Mouse (Mus musculus) cerebellum, postnatal 25 days (tissue): ENCODE measurements around the gene Cyp4x1.

Source experiments
- DNase-seq, 2 experiments: peaks; one replicate each; pipeline ENCODE4 v3.0.0; 2021; ENCODE audit warnings: mixed read lengths in 2 of 2

Cyp4x1 gene

GRCm38 (mm10) chr4:115088611-115089338, 45.3 kb downstream of the Cyp4x1 start, which contains the start of gene Pdzk1ip1:
Gene Pdzk1ip1 (plus strand): TSS chr4:115088708.
- DNase-seq, result no peak

DNA sequence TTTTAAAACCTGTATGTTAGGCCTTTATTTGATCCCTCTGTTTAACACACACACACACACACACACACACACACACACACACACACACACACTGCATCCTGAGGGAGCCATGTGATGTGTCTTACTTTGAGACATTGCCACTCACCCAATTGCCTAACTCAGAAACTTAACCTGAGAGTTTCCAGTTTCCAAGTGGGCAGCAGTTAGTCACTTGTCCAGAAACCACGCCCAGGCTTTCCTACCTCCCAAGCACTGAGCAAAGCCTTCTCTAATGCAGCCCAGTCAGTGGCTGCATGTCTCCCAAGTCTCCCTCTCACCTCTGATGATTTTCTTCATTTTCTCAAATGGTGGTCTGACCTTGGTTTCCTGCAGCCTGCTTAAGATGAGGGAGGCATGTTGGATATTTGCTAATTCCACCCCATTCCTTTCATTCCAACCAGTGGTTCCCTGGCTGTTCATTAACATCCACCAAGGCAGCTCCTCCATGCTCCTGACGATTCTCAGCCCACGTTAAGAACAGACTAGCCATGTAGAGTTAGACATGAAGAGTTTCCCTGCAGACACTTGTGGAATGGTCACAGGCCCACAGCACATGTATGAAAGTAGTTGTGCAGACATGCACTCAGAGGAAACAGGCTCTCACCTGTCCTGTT, 47.2 kb downstream of the Cyp4x1 start:
- DNase-seq, result no peak

DNA sequence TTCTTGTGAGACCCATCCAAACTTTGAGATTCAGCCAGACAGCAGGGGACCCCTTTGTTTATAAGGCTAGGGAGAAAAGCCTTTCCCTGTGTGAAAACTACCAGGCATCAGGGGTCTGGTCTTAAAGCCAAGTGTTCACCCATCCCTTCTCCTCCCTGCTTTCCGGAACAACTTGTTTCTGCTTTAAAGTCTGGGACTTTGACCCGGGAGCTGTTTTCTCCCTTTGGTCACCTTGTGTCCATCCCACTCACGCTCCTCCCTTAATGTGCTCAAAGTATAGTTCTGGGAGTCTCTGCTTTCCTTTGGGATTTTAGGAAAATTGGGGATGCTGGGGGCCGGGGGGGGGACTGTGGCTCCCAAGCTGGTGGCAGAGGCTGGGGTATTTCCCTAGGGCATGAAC, 47.8 kb downstream of the Cyp4x1 start:
- no peak for DNase-seq

DNA sequence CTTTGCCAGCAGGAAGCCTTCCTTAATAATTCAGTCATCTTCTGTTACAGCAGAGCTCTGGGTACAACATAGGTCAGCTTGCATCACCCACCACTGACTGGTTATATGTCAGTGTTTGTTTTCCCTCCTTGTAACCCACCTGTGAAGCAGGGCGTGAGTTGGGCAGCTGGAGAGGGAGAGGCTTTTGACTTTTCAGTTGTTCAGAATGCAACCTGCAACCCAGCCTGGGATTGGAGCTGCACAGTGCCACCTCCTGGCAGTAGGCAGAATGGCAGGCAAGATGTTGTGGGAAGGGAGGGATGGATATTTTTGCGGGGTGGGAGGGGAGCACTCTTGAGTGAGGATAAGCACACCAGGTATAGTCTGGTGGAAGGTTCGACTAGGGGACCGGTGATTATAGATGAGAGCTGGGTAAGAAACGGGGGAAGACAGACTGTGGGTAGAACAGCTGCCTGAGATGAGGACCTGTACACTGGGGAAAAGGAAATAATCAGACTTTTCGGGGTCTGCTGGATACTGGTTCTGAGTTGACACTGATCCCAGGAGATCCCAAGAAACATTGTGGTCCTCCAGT, 48.5 kb downstream of the Cyp4x1 start:
- peak; percentile 51 to 71 for DNase-seq

DNA sequence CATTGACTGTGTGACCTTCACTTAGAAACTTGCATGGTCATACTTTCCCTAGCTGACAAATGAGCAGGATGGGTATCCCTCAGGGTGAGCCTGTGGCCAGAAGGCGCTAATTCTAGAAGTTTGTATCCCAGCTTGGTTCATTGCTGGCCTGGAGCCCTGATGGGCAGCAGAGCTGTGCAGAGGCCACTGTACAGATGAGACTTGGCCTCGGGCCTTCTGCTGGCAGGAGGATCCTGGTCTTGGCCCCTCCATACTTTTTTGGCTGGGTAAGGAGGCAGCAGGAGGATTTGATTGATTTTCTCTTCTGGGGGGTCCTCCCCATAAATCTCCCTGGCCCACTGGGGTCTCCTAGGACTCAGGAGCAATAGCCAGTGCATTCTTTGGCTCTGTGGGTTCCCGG, 51.0 kb downstream of the Cyp4x1 start:
- DNase-seq, result no peak

GRCm38 (mm10) chr4:115079821-115080349, 54.2 kb downstream of the Cyp4x1 start:
- DNase-seq, result no peak

GRCm38 (mm10) chr4:115078892-115079820, 54.9 kb downstream of the Cyp4x1 start:
- DNase-seq, result peak in 1 of 2 experiments; percentile 34

GRCm38 (mm10) chr4:115075204-115075915, 58.7 kb downstream of the Cyp4x1 start:
- no peak for DNase-seq

GRCm38 (mm10) chr4:115074789-115075188, 59.3 kb downstream of the Cyp4x1 start:
- DNase-seq, result no peak

DNA sequence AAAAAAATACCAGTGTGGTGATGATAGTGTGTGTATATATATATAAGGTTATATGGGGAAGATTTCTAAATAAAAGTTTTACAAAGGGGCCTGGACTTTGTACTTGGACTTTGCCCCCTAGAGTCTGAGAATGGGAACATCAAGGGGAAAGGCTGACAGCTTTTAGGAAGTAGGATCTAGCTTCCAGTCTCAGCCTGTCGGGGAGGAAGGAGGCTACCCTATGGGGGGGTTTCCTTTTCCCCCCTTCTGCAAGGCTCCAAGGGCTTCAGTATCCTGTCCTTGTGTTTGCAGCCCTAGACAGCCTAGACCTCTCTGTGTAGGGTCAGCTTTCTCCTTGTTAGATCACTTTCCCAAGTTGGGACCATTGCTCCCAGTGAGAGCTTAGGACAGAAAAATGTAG, 62.4 kb downstream of the Cyp4x1 start:
- DNase-seq, result no peak

- DNase-seq, result no peak
Observed at GRCm38 (mm10) chr4:115063518-115064239, 70.4 kb downstream of the Cyp4x1 start.

- peak; percentile 17 to 26 for DNase-seq
Observed at GRCm38 (mm10) chr4:115062875-115063517, 71.1 kb downstream of the Cyp4x1 start.

DNA sequence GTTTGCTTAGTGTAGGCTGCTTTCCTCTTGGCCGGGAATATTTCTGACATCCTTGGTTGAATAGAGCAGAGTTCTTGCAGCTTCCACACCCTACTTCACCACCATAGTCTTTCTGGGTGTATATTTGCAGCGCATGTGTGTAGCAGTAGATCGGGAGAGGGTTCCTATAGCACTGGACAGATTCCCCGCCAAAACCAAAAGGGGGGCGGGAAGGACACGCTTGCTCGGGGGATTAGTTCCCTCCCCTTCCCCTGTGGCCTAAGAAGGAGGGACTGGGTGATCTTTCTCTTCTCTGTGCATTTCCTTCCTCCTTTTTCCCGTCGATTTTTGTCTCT, 71.6 kb downstream of the Cyp4x1 start:
- DNase-seq, result no peak

GRCm38 (mm10) chr4:115060753-115061152, 73.3 kb downstream of the Cyp4x1 start:
- DNase-seq, result no peak

DNA sequence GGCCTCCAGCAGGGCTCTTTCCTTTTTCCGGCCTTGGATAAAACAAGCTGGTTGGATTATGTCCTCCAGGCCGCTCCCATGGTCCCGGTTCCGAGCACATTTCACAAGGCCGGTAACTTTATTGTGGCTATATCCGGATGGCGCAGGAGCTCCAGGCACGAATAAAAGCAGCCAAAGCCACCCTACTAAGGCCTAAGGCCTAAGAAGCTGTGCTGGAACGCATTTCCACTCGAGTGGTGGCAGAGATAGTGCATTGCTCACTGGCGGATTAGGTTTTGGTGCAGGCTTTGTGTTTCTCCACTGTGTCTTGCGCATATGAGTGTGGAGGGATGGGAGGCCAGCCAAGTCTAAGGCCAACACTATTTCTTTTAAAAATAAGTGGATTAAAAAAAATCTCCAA, 74.2 kb downstream of the Cyp4x1 start:
- no peak for DNase-seq

GRCm38 (mm10) chr4:115058871-115059590, 75.0 kb downstream of the Cyp4x1 start:
- DNase-seq, result peak in 1 of 2 experiments; percentile 10

GRCm38 (mm10) chr4:115058317-115058761, 75.7 kb downstream of the Cyp4x1 start:
- peak in 1 of 2 experiments; percentile 44 for DNase-seq

DNA sequence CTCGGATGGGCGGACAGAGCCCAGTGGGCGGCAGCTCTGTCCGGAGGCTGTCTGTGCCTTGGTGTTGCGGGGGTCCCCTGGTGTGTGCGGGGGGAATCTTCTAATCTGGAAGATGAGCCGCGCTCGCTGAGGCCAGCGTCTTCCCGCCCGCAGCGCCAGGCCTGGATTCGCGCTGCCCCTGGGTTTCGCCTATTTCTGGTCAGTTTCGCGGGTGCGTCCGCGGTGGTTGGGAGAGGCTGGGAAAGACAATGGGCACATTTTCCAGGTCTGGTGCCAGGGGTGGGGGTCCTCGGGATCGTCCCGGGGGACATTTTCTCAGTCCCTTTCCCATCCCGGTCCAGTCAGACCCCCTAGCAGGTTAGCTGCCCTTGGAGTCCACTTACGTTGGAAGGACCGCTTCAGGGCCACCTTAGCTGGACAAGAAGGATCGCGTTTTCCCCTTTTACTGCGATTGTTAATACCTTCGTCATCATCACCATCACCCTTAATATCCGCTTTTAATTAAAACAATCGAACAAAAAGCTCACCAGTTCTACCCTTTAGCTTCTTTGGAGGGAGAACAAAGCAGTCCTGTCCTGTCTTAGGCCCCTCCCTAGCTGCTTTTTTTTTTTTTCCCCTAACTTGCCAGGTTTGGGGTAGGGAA, 76.3 kb downstream of the Cyp4x1 start:
- DNase-seq, result peak; percentile 13 to 29

DNA sequence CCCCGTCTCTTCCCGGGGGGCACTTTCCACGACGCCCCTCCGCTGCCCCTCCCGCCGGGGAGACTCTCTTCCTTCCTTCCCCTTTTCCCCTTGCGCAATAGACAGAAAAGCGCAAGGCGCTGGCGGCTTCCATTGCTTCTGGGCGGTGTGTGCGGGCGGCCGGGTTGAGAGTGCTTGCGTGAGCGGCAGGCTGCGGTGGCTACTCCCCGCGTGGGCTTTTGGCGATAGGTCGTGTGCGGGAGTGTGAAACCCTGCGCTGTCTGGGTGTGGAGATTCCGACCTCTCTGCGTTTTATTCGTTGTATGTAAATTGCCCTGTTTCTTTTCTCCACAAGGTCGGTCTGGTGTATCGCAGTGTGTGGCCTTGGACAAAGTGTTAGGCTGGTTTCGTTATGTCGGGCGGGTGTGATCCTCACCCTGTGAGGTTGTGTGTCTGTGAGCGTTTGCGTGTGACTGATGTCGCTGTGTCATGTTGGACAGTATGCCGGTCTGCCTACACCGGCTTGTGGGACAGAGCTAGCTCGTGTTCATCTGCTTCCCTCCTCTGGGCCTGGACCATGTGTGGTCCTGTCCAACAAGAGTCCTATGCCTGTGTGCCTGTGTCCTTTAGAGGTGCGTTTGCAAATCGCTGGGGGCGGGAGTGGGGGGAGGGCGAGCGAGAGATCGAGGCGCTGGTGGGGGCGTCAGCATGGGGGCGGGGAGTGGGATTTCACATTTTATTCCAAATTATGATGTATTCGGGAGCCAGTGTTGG, 77.0 kb downstream of the Cyp4x1 start:
- DNase-seq, result peak; percentile 39 to 68
